Mouse (Mus musculus): ENCODE results near the gene Pttg1ip. TPM values are rescaled to one million over a fixed set of nuclear protein-coding genes. Genes with fewer than 3 reads are reported as not detected.

Gene Pttg1ip
- total and polyA plus RNA-seq, 3 experiments: 106 to 140 (median 111) TPM

GRCm38 (mm10) chr10:77613409-77613808 lies 31.9 kb downstream of the Pttg1ip start:
- H3K36me3 ChIP-seq (replicated peaks): peaks cover 95% of the 10 kb centered on the region
- ATAC-seq (ENCODE audit: extremely low read depth, insufficient number of reproducible peaks, low FRiP score, poor library complexity, severe bottlenecking): no peak

DNA sequence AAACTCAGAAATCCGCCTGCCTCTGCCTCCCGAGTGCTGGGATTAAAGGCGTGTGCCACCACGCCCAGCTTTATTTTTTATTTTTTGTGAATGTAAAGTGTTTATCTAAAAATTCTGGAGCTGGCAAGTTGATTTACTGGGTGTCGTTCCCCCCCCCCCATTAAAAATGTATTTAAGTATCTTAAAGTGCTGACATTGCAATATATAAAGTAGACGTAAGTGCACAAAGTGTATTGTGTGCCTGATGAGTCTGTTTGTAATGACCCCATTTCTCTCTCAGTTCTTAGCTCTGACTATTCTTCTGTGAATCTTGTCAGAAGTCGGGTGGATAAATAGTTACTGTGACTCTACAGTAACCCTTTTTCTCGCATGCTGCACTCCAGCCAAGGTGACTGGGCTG lies 34.1 kb downstream of the Pttg1ip start:
- Histone ChIP-seq H3K9me3 (replicated peaks) (no peaks in the 10 kb centered on the region), H3K27me3 (ENCODE audit: insufficient read depth, low read length) (no peaks in the 10 kb centered on the region), H3K4me3 (ENCODE audit: low read depth, low read length) (no peak overlapping the region), H3K4me1 (ENCODE audit: insufficient read depth, low read depth, low read length) (peaks cover 6% of the 10 kb centered on the region), H3K36me3 (replicated peaks) (peaks cover 94% of the 10 kb centered on the region)
- DNase-seq (ENCODE audit: low spot score): no peak
- ATAC-seq (ENCODE audit: extremely low read depth, insufficient number of reproducible peaks, low FRiP score, poor library complexity, severe bottlenecking): no peak
- TF ChIP-seq POLR2AphosphoS5 (IDR thresholded peaks at IDR 0.05; ENCODE audit: insufficient replicate concordance, low read depth, low read length) (no peak), GATA2 (IDR thresholded peaks at IDR 0.05; ENCODE audit: borderline replicate concordance, low read depth, low read length) (no peak), TAL1 (conservative IDR thresholded peaks at IDR 0.05; ENCODE audit: low read depth, low read length) (no peak), GATA1 (IDR thresholded peaks at IDR 0.05; ENCODE audit: borderline replicate concordance, low read length) (no peak), CTCF (IDR thresholded peaks at IDR 0.05; ENCODE audit: low read depth, low read length) (no peak)

More at GRCm38 (mm10) chr10:77613409-77613808, 31.9 kb downstream of the Pttg1ip start:
- H3K9me3 ChIP-seq (replicated peaks): no peaks in the 10 kb centered on the region
- H3K4me1 ChIP-seq (ENCODE audit: insufficient read depth, low read depth, low read length): peaks cover 14% of the 10 kb centered on the region
- TF ChIP-seq TAL1 (conservative IDR thresholded peaks at IDR 0.05; ENCODE audit: low read depth, low read length) (no peak), POLR2AphosphoS5 (IDR thresholded peaks at IDR 0.05; ENCODE audit: insufficient replicate concordance, low read depth, low read length) (no peak), GATA1 (IDR thresholded peaks at IDR 0.05; ENCODE audit: borderline replicate concordance, low read length) (no peak), CTCF (IDR thresholded peaks at IDR 0.05; ENCODE audit: low read depth, low read length) (no peak)
- no peak for DNase-seq (ENCODE audit: low spot score)
- H3K4me3 ChIP-seq (ENCODE audit: low read depth, low read length): no peak overlapping the region
- H3K27me3 ChIP-seq (ENCODE audit: insufficient read depth, low read length): no peaks in the 10 kb centered on the region

- Histone ChIP-seq H3K27me3 (ENCODE audit: insufficient read depth, low read length) (no peaks in the 10 kb centered on the region), H3K4me1 (ENCODE audit: insufficient read depth, low read depth, low read length) (peaks cover 8% of the 10 kb centered on the region), H3K4me3 (ENCODE audit: low read depth, low read length) (no peak overlapping the region), H3K9me3 (replicated peaks) (no peaks in the 10 kb centered on the region), H3K36me3 (replicated peaks) (peaks cover 91% of the 10 kb centered on the region)
- TF ChIP-seq POLR2AphosphoS5 (IDR thresholded peaks at IDR 0.05; ENCODE audit: insufficient replicate concordance, low read depth, low read length): no peak
- TF ChIP-seq GATA2 (IDR thresholded peaks at IDR 0.05; ENCODE audit: borderline replicate concordance, low read depth, low read length): no peak
- TF ChIP-seq TAL1 (conservative IDR thresholded peaks at IDR 0.05; ENCODE audit: low read depth, low read length): no peak
- DNase-seq (ENCODE audit: low spot score): no peak
- ATAC-seq (ENCODE audit: extremely low read depth, insufficient number of reproducible peaks, low FRiP score, poor library complexity, severe bottlenecking): no peak
Measured at GRCm38 (mm10) chr10:77616166-77616565, 34.6 kb downstream of the Pttg1ip start.

DNA sequence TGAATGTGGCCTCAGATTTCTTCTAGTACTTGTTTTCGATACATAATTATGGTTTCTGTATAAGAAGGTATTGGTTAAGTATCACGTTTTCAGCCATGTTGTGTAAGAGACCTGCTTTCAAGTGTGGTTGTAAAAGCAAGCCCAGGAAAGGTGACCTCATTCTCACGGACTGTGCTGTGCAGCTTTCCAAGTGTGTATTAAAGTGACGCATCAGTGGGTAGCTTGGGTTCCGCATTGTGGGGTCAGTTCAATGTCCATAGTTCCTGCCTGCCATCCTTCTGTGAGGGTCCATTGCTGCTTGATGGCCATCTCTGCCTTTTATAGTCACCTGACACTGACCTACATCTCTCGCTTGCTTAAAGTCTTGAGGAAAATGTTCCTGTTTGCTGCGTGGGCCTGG lies 35.4 kb downstream of the Pttg1ip start:
- Histone ChIP-seq H3K4me3 (ENCODE audit: low read depth, low read length) (no peak overlapping the region), H3K36me3 (replicated peaks) (peaks cover 86% of the 10 kb centered on the region)

DNA sequence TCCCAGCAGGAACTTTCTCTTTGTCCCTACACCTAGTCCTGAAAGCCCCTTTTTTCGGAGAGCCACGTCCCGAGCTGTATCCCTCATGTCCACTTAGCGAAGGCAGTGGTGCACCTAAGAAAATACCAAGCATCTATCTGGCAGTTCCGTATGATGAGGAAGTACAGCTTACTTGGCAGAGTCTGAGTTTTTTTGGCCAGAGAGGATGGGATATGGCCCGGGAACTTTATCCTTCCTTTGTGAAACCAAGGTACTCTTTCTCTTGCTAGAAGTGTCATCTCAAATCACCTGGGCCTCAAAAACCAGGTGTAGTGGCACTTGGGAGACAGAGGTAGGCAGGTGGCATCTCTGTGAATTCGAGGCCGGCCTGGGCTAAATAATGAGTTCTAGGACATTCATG lies 40.0 kb downstream of the Pttg1ip start:
- DNase-seq (ENCODE audit: low spot score) (no peak), ATAC-seq (ENCODE audit: extremely low read depth, insufficient number of reproducible peaks, low FRiP score, poor library complexity, severe bottlenecking) (no peak)
- Histone ChIP-seq H3K4me1 (ENCODE audit: insufficient read depth, low read depth, low read length) (peaks cover 44% of the 10 kb centered on the region), H3K36me3 (replicated peaks) (peaks cover 72% of the 10 kb centered on the region), H3K4me3 (ENCODE audit: low read depth, low read length) (peak overlapping the region; percentile 97), H3K9me3 (replicated peaks) (no peaks in the 10 kb centered on the region), H3K27me3 (ENCODE audit: insufficient read depth, low read length) (no peaks in the 10 kb centered on the region)
- TF ChIP-seq CTCF (IDR thresholded peaks at IDR 0.05; ENCODE audit: low read depth, low read length): no peak
- no peak for TF ChIP-seq TAL1 (conservative IDR thresholded peaks at IDR 0.05; ENCODE audit: low read depth, low read length)
- TF ChIP-seq GATA2 (IDR thresholded peaks at IDR 0.05; ENCODE audit: borderline replicate concordance, low read depth, low read length): no peak
- TF ChIP-seq GATA1 (IDR thresholded peaks at IDR 0.05; ENCODE audit: borderline replicate concordance, low read length): no peak
- TF ChIP-seq POLR2AphosphoS5 (IDR thresholded peaks at IDR 0.05; ENCODE audit: insufficient replicate concordance, low read depth, low read length): no peak

More for the DNA sequence above, 35.4 kb downstream of the Pttg1ip start:
- no peaks in the 10 kb centered on the region for H3K9me3 ChIP-seq (replicated peaks)
- no peaks in the 10 kb centered on the region for H3K27me3 ChIP-seq (ENCODE audit: insufficient read depth, low read length)
- peaks cover 15% of the 10 kb centered on the region for H3K4me1 ChIP-seq (ENCODE audit: insufficient read depth, low read depth, low read length)
- DNase-seq (ENCODE audit: low spot score) (no peak), ATAC-seq (ENCODE audit: extremely low read depth, insufficient number of reproducible peaks, low FRiP score, poor library complexity, severe bottlenecking) (no peak)
- TF ChIP-seq TAL1 (conservative IDR thresholded peaks at IDR 0.05; ENCODE audit: low read depth, low read length): no peak
- no peak for TF ChIP-seq POLR2AphosphoS5 (IDR thresholded peaks at IDR 0.05; ENCODE audit: insufficient replicate concordance, low read depth, low read length)
- TF ChIP-seq CTCF (IDR thresholded peaks at IDR 0.05; ENCODE audit: low read depth, low read length): no peak
- no peak for TF ChIP-seq GATA1 (IDR thresholded peaks at IDR 0.05; ENCODE audit: borderline replicate concordance, low read length)
- no peak for TF ChIP-seq GATA2 (IDR thresholded peaks at IDR 0.05; ENCODE audit: borderline replicate concordance, low read depth, low read length)

DNA sequence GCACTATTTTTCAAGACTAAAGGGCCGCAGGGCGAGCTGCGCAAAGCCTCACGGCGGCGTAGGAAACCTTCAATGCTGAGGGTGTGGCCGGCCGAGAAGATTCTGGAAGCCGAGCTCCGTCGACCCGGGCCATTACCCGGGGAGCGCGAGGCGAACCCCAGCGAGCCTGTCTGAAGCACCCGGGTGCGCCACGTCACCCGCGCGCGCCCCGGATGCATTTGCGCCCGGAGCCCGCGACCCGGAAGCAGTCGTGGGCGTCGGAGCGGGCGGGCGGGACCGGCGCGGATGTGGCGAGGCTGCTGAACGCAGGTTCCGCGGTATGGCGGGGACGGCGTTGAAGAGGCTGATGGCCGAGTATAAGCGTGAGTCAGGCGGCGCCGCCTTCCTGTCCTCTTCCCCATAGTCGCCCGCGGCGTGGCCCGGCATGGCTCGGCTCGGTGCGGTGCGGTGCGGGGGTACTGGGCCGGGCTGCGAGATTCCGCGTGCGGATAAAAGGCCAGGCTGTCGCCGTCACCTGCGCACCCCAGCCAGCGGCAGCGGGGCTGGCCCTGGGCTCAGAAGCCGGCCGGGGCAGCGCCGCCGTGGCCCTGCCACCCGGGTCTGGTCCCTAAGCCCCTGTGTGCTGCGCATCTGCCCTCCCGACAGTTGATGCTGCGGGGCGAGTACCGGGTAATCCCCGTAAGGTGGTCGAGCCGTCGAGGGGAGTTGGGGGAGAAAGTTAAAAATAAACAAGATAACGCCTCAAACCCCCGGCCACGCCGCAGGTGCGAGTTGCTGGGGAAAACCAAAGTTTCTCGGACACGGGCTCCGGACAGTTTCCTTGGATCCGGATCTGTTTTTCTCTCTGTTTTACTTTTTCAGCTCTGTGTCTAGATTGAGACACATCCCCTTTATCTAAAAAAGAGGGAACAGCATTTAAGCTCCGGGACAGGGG lies 40.8 kb downstream of the Pttg1ip start, which contains the start of gene Ube2g2:
Gene Ube2g2 (plus strand): TSS at position 221 of the 934 bp plus-strand sequence.
- peak within 1 kb of the TSS; percentile 97 for H3K4me3 ChIP-seq (ENCODE audit: low read depth, low read length)
- peaks cover 48% of the 10 kb centered on the region for H3K4me1 ChIP-seq (ENCODE audit: insufficient read depth, low read depth, low read length)
- TF ChIP-seq CTCF (IDR thresholded peaks at IDR 0.05; ENCODE audit: low read depth, low read length): no peak
- H3K27me3 ChIP-seq (ENCODE audit: insufficient read depth, low read length): no peaks in the 10 kb centered on the region
- peaks cover 70% of the 10 kb centered on the region for H3K36me3 ChIP-seq (replicated peaks)
- ATAC-seq (ENCODE audit: extremely low read depth, insufficient number of reproducible peaks, low FRiP score, poor library complexity, severe bottlenecking) (peak; percentile 63), DNase-seq (ENCODE audit: low spot score) (peak; percentile 94)
- no peaks in the 10 kb centered on the region for H3K9me3 ChIP-seq (replicated peaks)
